Mouse (Mus musculus) liver, embryonic 12.5 days (tissue): ENCODE results near the gene Scn3b. TPM values are rescaled to one million over a fixed set of nuclear protein-coding genes. Genes with fewer than 3 reads are reported as not detected.

Source experiments
- ATAC-seq: fragments of 200-750 bp; cut with Nextera tagmentation; 2 replicates; pipeline ENCODE4 v1.8.0; 2017; ENCODE audit warnings: moderate number of reproducible peaks, mild to moderate bottlenecking, moderate library complexity
- H3K27ac ChIP-seq: fragments of 300-500 bp; sonication (generic); 2 replicates; pipeline ENCODE4 v1.5.1; 2016; ENCODE audit warnings: mild to moderate bottlenecking
- H3K27me3 ChIP-seq: fragments of 300-500 bp; sonication (generic); replicated peaks from 2 replicates; pipeline ENCODE4 v1.6.1; 2016; ENCODE audit warnings: mild to moderate bottlenecking, moderate library complexity
- H3K36me3 ChIP-seq: fragments of 300-500 bp; sonication (generic); 2 replicates; pipeline ENCODE4 v1.6.1; 2016; ENCODE audit warnings: mild to moderate bottlenecking, moderate library complexity
- H3K4me1 ChIP-seq: fragments of 300-500 bp; sonication (generic); 2 replicates; pipeline ENCODE4 v1.6.1; 2016
- H3K4me2 ChIP-seq: fragments of 300-500 bp; sonication (generic); 2 replicates; pipeline ENCODE4 v1.6.1; 2016; ENCODE audit warnings: mild to moderate bottlenecking, moderate library complexity
- H3K4me3 ChIP-seq: fragments of 300-500 bp; sonication (generic); 2 replicates; pipeline ENCODE4 v1.5.1; 2016; ENCODE audit warnings: mild to moderate bottlenecking, moderate library complexity
- H3K9ac ChIP-seq: fragments of 300-500 bp; sonication (generic); 2 replicates; pipeline ENCODE4 v1.6.1; 2016; ENCODE audit warnings: mild to moderate bottlenecking, moderate library complexity
- H3K9me3 ChIP-seq: fragments of 300-500 bp; sonication (generic); replicated peaks from 2 replicates; pipeline ENCODE4 v1.6.1; 2016; ENCODE audit warnings: mild to moderate bottlenecking, moderate library complexity
- WGBS: fragments of 180-500 bp; shearing (Covaris S2); methylation state at CpG from one replicate; pipeline ENCODE4 v1.1.7; 2016; ENCODE audit not compliant: insufficient replicate concordance; 5-methylcytosine and 5-hydroxymethylcytosine counted together
- polyA plus RNA-seq: library from polyadenylated mRNA; unstranded; fragments of >200 nt; fragmentation: Nextera tagmentation; extraction: Ambion mirVana; gene quantifications from 2 replicates; pipeline ENCODE4 v1.2.1, GENCODE M21; 2016

Gene Scn3b
- polyA plus RNA-seq, 1 experiment from 2014 or later = 0.12 TPM

- Histone ChIP-seq H3K27me3 (no peaks in the 10 kb centered on the region), H3K4me3 (no peak overlapping the region)
- WGBS = 67% methylated on average over 5 of the region's 5 CpGs
Observed at GRCm38 (mm10) chr9:40275904-40276303, 6.9 kb downstream of the Scn3b start.

GRCm38 (mm10) chr9:40277671-40278070 is 8.7 kb downstream of the Scn3b start:
- WGBS = 60% methylated on average over 3 of the region's 3 CpGs
- H3K9me3 ChIP-seq = no peaks in the 10 kb centered on the region
- ATAC-seq = no peak
- H3K27me3 ChIP-seq = no peaks in the 10 kb centered on the region
- no peaks in the 10 kb centered on the region for H3K4me1 ChIP-seq
- no peak overlapping the region for H3K27ac ChIP-seq
- no peak overlapping the region for H3K9ac ChIP-seq
- no peak overlapping the region for H3K4me2 ChIP-seq
- H3K4me3 ChIP-seq = no peak overlapping the region
- no peaks in the 10 kb centered on the region for H3K36me3 ChIP-seq

More at GRCm38 (mm10) chr9:40275904-40276303, 6.9 kb downstream of the Scn3b start:
- no peak overlapping the region for H3K9ac ChIP-seq
- H3K4me1 ChIP-seq = no peaks in the 10 kb centered on the region
- H3K27ac ChIP-seq = no peak overlapping the region
- no peaks in the 10 kb centered on the region for H3K9me3 ChIP-seq
- H3K4me2 ChIP-seq = no peak overlapping the region
- ATAC-seq = no peak
- no peaks in the 10 kb centered on the region for H3K36me3 ChIP-seq

GRCm38 (mm10) chr9:40279438-40279837 is 10.4 kb downstream of the Scn3b start:
- ATAC-seq = no peak
- WGBS = 77% methylated on average over 7 of the region's 7 CpGs
- no peak overlapping the region for H3K27ac ChIP-seq
- H3K36me3 ChIP-seq = no peaks in the 10 kb centered on the region
- H3K9ac ChIP-seq = no peak overlapping the region
- H3K4me3 ChIP-seq = no peak overlapping the region
- H3K27me3 ChIP-seq = no peaks in the 10 kb centered on the region
- no peak overlapping the region for H3K4me2 ChIP-seq
- no peaks in the 10 kb centered on the region for H3K9me3 ChIP-seq
- H3K4me1 ChIP-seq = no peaks in the 10 kb centered on the region

GRCm38 (mm10) chr9:40282968-40283367 is 14.0 kb downstream of the Scn3b start:
- WGBS = 68% methylated on average over 7 of the region's 7 CpGs

GRCm38 (mm10) chr9:40292475-40292874 is 23.5 kb downstream of the Scn3b start:
- no peak overlapping the region for H3K9ac ChIP-seq
- H3K27ac ChIP-seq = no peak overlapping the region
- no peak overlapping the region for H3K4me2 ChIP-seq
- H3K9me3 ChIP-seq = no peaks in the 10 kb centered on the region
- 0 out of 2 replicates have a peak, but pooled peaks cover 3% of the 10 kb centered on the region for H3K36me3 ChIP-seq
- H3K4me1 ChIP-seq = no peaks in the 10 kb centered on the region
- no peaks in the 10 kb centered on the region for H3K27me3 ChIP-seq
- no peak for ATAC-seq
- no peak overlapping the region for H3K4me3 ChIP-seq
- 62% methylated on average over 4 of the region's 4 CpGs for WGBS

More at GRCm38 (mm10) chr9:40282968-40283367, 14.0 kb downstream of the Scn3b start:
- Histone ChIP-seq H3K9me3 (no peaks in the 10 kb centered on the region), H3K4me2 (no peak overlapping the region), H3K36me3 (no peaks in the 10 kb centered on the region), H3K4me3 (no peak overlapping the region), H3K27ac (no peak overlapping the region), H3K9ac (no peak overlapping the region), H3K4me1 (no peaks in the 10 kb centered on the region), H3K27me3 (no peaks in the 10 kb centered on the region)
- no peak for ATAC-seq

- H3K9me3 ChIP-seq = no peaks in the 10 kb centered on the region
- no peaks in the 10 kb centered on the region for H3K27me3 ChIP-seq
- no peak overlapping the region for H3K9ac ChIP-seq
- ATAC-seq = no peak
- no peak overlapping the region for H3K27ac ChIP-seq
- H3K4me2 ChIP-seq = no peak overlapping the region
- 0 out of 2 replicates have a peak, but pooled peaks cover 3% of the 10 kb centered on the region for H3K36me3 ChIP-seq
- 77% methylated on average over 8 of the region's 8 CpGs for WGBS
- H3K4me1 ChIP-seq = no peaks in the 10 kb centered on the region
- H3K4me3 ChIP-seq = no peak overlapping the region
Observed at GRCm38 (mm10) chr9:40293286-40293685, 24.3 kb downstream of the Scn3b start.

GRCm38 (mm10) chr9:40293740-40294139 is 24.7 kb downstream of the Scn3b start:
- WGBS = 67% methylated on average over 5 of the region's 5 CpGs
- Histone ChIP-seq H3K9ac (no peak overlapping the region), H3K9me3 (no peaks in the 10 kb centered on the region), H3K4me2 (no peak overlapping the region), H3K27ac (no peak overlapping the region), H3K27me3 (no peaks in the 10 kb centered on the region), H3K36me3 (0 out of 2 replicates have a peak, but pooled peaks cover 4% of the 10 kb centered on the region), H3K4me3 (no peak overlapping the region), H3K4me1 (no peaks in the 10 kb centered on the region)
- ATAC-seq = no peak

- 70% methylated on average over 5 of the region's 5 CpGs for WGBS
- H3K4me1 ChIP-seq = no peaks in the 10 kb centered on the region
- ATAC-seq = no peak
- no peak overlapping the region for H3K9ac ChIP-seq
- no peak overlapping the region for H3K27ac ChIP-seq
- H3K4me3 ChIP-seq = no peak overlapping the region
- no peaks in the 10 kb centered on the region for H3K27me3 ChIP-seq
- H3K9me3 ChIP-seq = no peaks in the 10 kb centered on the region
- H3K4me2 ChIP-seq = no peak overlapping the region
- H3K36me3 ChIP-seq = peaks cover 7% of the 10 kb centered on the region; the same call in 1 of the 2 replicates
Observed at GRCm38 (mm10) chr9:40294210-40294609, 25.2 kb downstream of the Scn3b start.

- Histone ChIP-seq H3K9me3 (no peaks in the 10 kb centered on the region), H3K4me2 (no peak overlapping the region), H3K9ac (no peak overlapping the region), H3K27me3 (no peaks in the 10 kb centered on the region), H3K4me1 (no peaks in the 10 kb centered on the region), H3K27ac (no peak overlapping the region), H3K36me3 (peaks cover 13% of the 10 kb centered on the region; the same call in 1 of the 2 replicates), H3K4me3 (no peak overlapping the region)
- 63% methylated on average over 1 of the region's 1 CpGs for whole genome bisulfite sequencing
- no peak for ATAC-seq
Observed at GRCm38 (mm10) chr9:40294866-40295265, 25.8 kb downstream of the Scn3b start.

- H3K27me3 ChIP-seq = no peaks in the 10 kb centered on the region
- H3K9ac ChIP-seq = no peak overlapping the region
- WGBS = 71% methylated on average over 5 of the region's 5 CpGs
- no peak for ATAC-seq
- H3K36me3 ChIP-seq = peaks cover 14% of the 10 kb centered on the region; the same call in 1 of the 2 replicates
- no peaks in the 10 kb centered on the region for H3K9me3 ChIP-seq
- H3K4me2 ChIP-seq = no peak overlapping the region
- no peak overlapping the region for H3K27ac ChIP-seq
- H3K4me3 ChIP-seq = no peak overlapping the region
- H3K4me1 ChIP-seq = no peaks in the 10 kb centered on the region
Observed at GRCm38 (mm10) chr9:40296251-40296650, 27.2 kb downstream of the Scn3b start.

GRCm38 (mm10) chr9:40297969-40298368 is 29.0 kb downstream of the Scn3b start:
- no peak for ATAC-seq
- Histone ChIP-seq H3K4me3 (no peak overlapping the region), H3K27ac (no peak overlapping the region), H3K9ac (no peak overlapping the region), H3K27me3 (no peaks in the 10 kb centered on the region), H3K36me3 (peaks cover 14% of the 10 kb centered on the region; the same call in 1 of the 2 replicates), H3K4me1 (no peaks in the 10 kb centered on the region), H3K9me3 (no peaks in the 10 kb centered on the region), H3K4me2 (no peak overlapping the region)
- WGBS = 65% methylated on average over 9 of the region's 9 CpGs

- Histone ChIP-seq H3K27ac (no peak overlapping the region), H3K4me1 (no peaks in the 10 kb centered on the region), H3K36me3 (peaks cover 10% of the 10 kb centered on the region; the same call in 1 of the 2 replicates), H3K27me3 (no peaks in the 10 kb centered on the region), H3K9me3 (no peaks in the 10 kb centered on the region), H3K9ac (no peak overlapping the region), H3K4me2 (no peak overlapping the region), H3K4me3 (no peak overlapping the region)
- 73% methylated on average over 7 of the region's 7 CpGs for WGBS
- no peak for ATAC-seq
Observed at GRCm38 (mm10) chr9:40299323-40299722, 30.3 kb downstream of the Scn3b start.
